Mouse (Mus musculus) C2C12 (cell line): ENCODE measurements around the gene Bak1. TPM values are rescaled to one million over a fixed set of nuclear protein-coding genes. Genes with fewer than 3 reads are reported as not detected.
A peak's percentile ranks its signal among the peaks of the same experiment; 100 is the strongest.

Source experiments
- H3K27me3 ChIP-seq: one replicate; pipeline ENCODE4 v1.6.1; 2011; ENCODE audit not compliant: control insufficient read depth, insufficient read depth, insufficient read length
- H3K36me3 ChIP-seq: one replicate; pipeline ENCODE4 v1.6.1; 2011; ENCODE audit not compliant: control insufficient read depth, insufficient read depth
- H3K4me3 ChIP-seq: one replicate; pipeline ENCODE4 v1.5.1; 2011; ENCODE audit warnings: mild to moderate bottlenecking, control low read depth; ENCODE audit not compliant: poor library complexity, insufficient read depth, severe bottlenecking
- H3K79me2 ChIP-seq: one replicate; pipeline ENCODE4 v1.6.1; 2011; ENCODE audit not compliant: control insufficient read depth, insufficient read depth
- H3K79me3 ChIP-seq: one replicate; pipeline ENCODE4 v1.6.1; 2011; ENCODE audit warnings: low read depth, control low read depth
- H3ac ChIP-seq: one replicate; pipeline ENCODE3; 2011; ENCODE audit warnings: low read depth; ENCODE audit not compliant: control insufficient read depth, insufficient read length
- CEBPB ChIP-seq: IDR thresholded peaks from one replicate; pipeline ENCODE4 v1.6.1; 2011; ENCODE audit warnings: low read depth, mild to moderate bottlenecking, control low read depth, moderate library complexity
- CTCF ChIP-seq: IDR thresholded peaks from one replicate; pipeline ENCODE4 v1.5.1; 2011; ENCODE audit not compliant: control insufficient read depth, insufficient read depth, insufficient read length
- FOSL1 ChIP-seq: IDR thresholded peaks from one replicate; pipeline ENCODE4 v1.8.0; 2011; ENCODE audit warnings: mild to moderate bottlenecking, low read length; ENCODE audit not compliant: poor library complexity, insufficient read depth, severe bottlenecking
- MAX ChIP-seq: IDR thresholded peaks from one replicate; pipeline ENCODE4 v1.6.1; 2011; ENCODE audit warnings: mild to moderate bottlenecking, control low read depth
- MYOD1 ChIP-seq: IDR thresholded peaks from one replicate; pipeline ENCODE4 v1.6.1; 2011; ENCODE audit warnings: low read depth; ENCODE audit not compliant: control insufficient read depth, insufficient read length
- MYOG ChIP-seq: IDR thresholded peaks from one replicate; pipeline ENCODE4 v1.6.1; 2011; ENCODE audit not compliant: control insufficient read depth, insufficient read length; ENCODE audit errors: extremely low read depth
- USF1 ChIP-seq: IDR thresholded peaks from one replicate; pipeline ENCODE4 v1.6.1; 2011; ENCODE audit warnings: low read depth, mild to moderate bottlenecking, control low read depth, moderate library complexity
- polyA plus RNA-seq: library from polyadenylated mRNA; unstranded; fragments of >200 nt; fragmentation: generic; extraction: Trizol; gene quantifications from one replicate; pipeline ENCODE4 v1.2.1, GENCODE M21; 2012; ENCODE audit warnings: missing spikeins

Bak1 gene
- polyA plus RNA-seq, 1 experiment = 95.1 TPM

- peaks cover 20% of the 10 kb centered on the region for H3K36me3 ChIP-seq
- H3K79me3 ChIP-seq = peaks cover 28% of the 10 kb centered on the region
- TF ChIP-seq CTCF = no peak
- no peak for TF ChIP-seq MYOG
- no peak for TF ChIP-seq USF1
- no peak for TF ChIP-seq FOSL1
- no peak for TF ChIP-seq CEBPB
- peak overlapping the region; percentile 74 for H3K4me3 ChIP-seq
- H3K27me3 ChIP-seq = no peaks in the 10 kb centered on the region
- peaks cover 37% of the 10 kb centered on the region for H3K79me2 ChIP-seq
- H3ac ChIP-seq = peak overlapping the region; percentile 76
These were observed 56.7 kb downstream of the Bak1 start for GRCm38 (mm10) chr17:26972107-26972506.

- H3K36me3 ChIP-seq = peaks cover 13% of the 10 kb centered on the region
These were observed 57.4 kb downstream of the Bak1 start for GRCm38 (mm10) chr17:26971247-26971905.

GRCm38 (mm10) chr17:26970221-26970620 is 58.6 kb downstream of the Bak1 start:
- H3ac ChIP-seq = no peak overlapping the region
- peaks cover 21% of the 10 kb centered on the region for H3K79me2 ChIP-seq
- H3K79me3 ChIP-seq = peaks cover 21% of the 10 kb centered on the region
- H3K4me3 ChIP-seq = no peak overlapping the region
- no peaks in the 10 kb centered on the region for H3K27me3 ChIP-seq
- peaks cover 1% of the 10 kb centered on the region for H3K36me3 ChIP-seq
- TF ChIP-seq CTCF (no peak), MYOD1 (no peak), USF1 (no peak), MYOG (no peak), CEBPB (no peak), FOSL1 (no peak), MAX (no peak)

More at GRCm38 (mm10) chr17:26971247-26971905, 57.4 kb downstream of the Bak1 start:
- Histone ChIP-seq H3K27me3 (no peaks in the 10 kb centered on the region), H3K79me2 (peaks cover 32% of the 10 kb centered on the region), H3K4me3 (no peak overlapping the region), H3ac (no peak overlapping the region), H3K79me3 (peaks cover 26% of the 10 kb centered on the region)
- TF ChIP-seq MYOG (no peak), FOSL1 (no peak), USF1 (no peak), CTCF (no peak), MAX (no peak), CEBPB (no peak), MYOD1 (no peak)

Other genes with a start within 250 kb of the Bak1 start
- gene Bnip1, start 247.9 kb downstream of the Bak1 start, polyA plus RNA-seq = 27.8 TPM
- 2.2 TPM for gene Nkx2-5, start 184.0 kb downstream of the Bak1 start, polyA plus RNA-seq
- 30.9 TPM for gene Kifc5b, start 111.9 kb downstream of the Bak1 start, polyA plus RNA-seq
- gene Phf1, start 96.0 kb downstream of the Bak1 start, polyA plus RNA-seq = 7.3 TPM
- gene Cuta, start 89.4 kb downstream of the Bak1 start, polyA plus RNA-seq = 166 TPM
- gene Syngap1, start 87.8 kb downstream of the Bak1 start, polyA plus RNA-seq = 3.0 TPM
- 6.8 TPM for gene Zbtb9, start 55.8 kb downstream of the Bak1 start, polyA plus RNA-seq
- 20.0 TPM for gene Itpr3, start 28.3 kb upstream of the Bak1 start, polyA plus RNA-seq
- gene Uqcc2, start 104.9 kb upstream of the Bak1 start, polyA plus RNA-seq = 630 TPM
- 0.08 TPM for gene Ip6k3, start 138.8 kb upstream of the Bak1 start, polyA plus RNA-seq
- 45.9 TPM for gene Lemd2, start 175.5 kb upstream of the Bak1 start, polyA plus RNA-seq